Mouse (Mus musculus) intestine, embryonic 16.5 days (tissue): ENCODE data around the gene Arhgap45. TPM values are rescaled to one million over a fixed set of nuclear protein-coding genes. Genes with fewer than 3 reads are reported as not detected.

ENCODE experiments used
- ATAC-seq: fragments of 200-750 bp; cut with Nextera tagmentation; 2 replicates; pipeline ENCODE4 v1.8.0; 2017; ENCODE audit warnings: moderate TSS enrichment, moderate library complexity
- H3K27ac ChIP-seq: fragments of 300-500 bp; sonication (generic); 2 replicates; pipeline ENCODE4 v1.5.1; 2014; ENCODE audit warnings: mild to moderate bottlenecking, low read length
- H3K27me3 ChIP-seq: fragments of 300-500 bp; sonication (generic); replicated peaks from 2 replicates; pipeline ENCODE4 v1.6.1; 2014; ENCODE audit warnings: low read length, control low read depth, mixed read lengths; ENCODE audit not compliant: control insufficient read depth, insufficient read depth
- H3K36me3 ChIP-seq: fragments of 300-500 bp; sonication (generic); 2 replicates; pipeline ENCODE4 v1.6.1; 2014; ENCODE audit warnings: low read length, control low read depth; ENCODE audit not compliant: control insufficient read depth, insufficient read depth
- H3K4me1 ChIP-seq: fragments of 300-500 bp; sonication (generic); 2 replicates; pipeline ENCODE4 v1.6.1; 2014; ENCODE audit warnings: low read length, control low read depth, mixed read lengths; ENCODE audit not compliant: control insufficient read depth, insufficient read depth
- H3K4me2 ChIP-seq: fragments of 300-500 bp; sonication (generic); 2 replicates; pipeline ENCODE4 v1.6.1; 2014; ENCODE audit warnings: low read depth, low read length, control low read depth
- H3K4me3 ChIP-seq: fragments of 300-500 bp; sonication (generic); 2 replicates; pipeline ENCODE4 v1.5.1; 2014; ENCODE audit warnings: mild to moderate bottlenecking, low read length
- H3K9ac ChIP-seq: fragments of 300-500 bp; sonication (generic); 2 replicates; pipeline ENCODE4 v1.6.1; 2014; ENCODE audit warnings: low read depth, low read length
- H3K9me3 ChIP-seq: fragments of 300-500 bp; sonication (generic); 2 replicates; pipeline ENCODE4 v1.6.1; 2016; ENCODE audit warnings: low read length, control low read depth; ENCODE audit not compliant: control insufficient read depth
- WGBS: fragments of 180-500 bp; shearing (Covaris S2); extraction: QIAGEN DNeasy Blood & Tissue Kit; methylation state at CpG from one replicate; pipeline ENCODE4 v1.1.7; 2014; 5-methylcytosine and 5-hydroxymethylcytosine counted together
- polyA plus RNA-seq: library from polyadenylated mRNA; unstranded; fragments of >200 nt; fragmentation: Nextera tagmentation; extraction: Ambion mirVana; gene quantifications from 2 replicates; pipeline ENCODE4 v1.2.1, GENCODE M21; 2015

The Arhgap45 gene
- polyA plus RNA-seq, 1 experiment from 2014 or later: 7.3 TPM

DNA sequence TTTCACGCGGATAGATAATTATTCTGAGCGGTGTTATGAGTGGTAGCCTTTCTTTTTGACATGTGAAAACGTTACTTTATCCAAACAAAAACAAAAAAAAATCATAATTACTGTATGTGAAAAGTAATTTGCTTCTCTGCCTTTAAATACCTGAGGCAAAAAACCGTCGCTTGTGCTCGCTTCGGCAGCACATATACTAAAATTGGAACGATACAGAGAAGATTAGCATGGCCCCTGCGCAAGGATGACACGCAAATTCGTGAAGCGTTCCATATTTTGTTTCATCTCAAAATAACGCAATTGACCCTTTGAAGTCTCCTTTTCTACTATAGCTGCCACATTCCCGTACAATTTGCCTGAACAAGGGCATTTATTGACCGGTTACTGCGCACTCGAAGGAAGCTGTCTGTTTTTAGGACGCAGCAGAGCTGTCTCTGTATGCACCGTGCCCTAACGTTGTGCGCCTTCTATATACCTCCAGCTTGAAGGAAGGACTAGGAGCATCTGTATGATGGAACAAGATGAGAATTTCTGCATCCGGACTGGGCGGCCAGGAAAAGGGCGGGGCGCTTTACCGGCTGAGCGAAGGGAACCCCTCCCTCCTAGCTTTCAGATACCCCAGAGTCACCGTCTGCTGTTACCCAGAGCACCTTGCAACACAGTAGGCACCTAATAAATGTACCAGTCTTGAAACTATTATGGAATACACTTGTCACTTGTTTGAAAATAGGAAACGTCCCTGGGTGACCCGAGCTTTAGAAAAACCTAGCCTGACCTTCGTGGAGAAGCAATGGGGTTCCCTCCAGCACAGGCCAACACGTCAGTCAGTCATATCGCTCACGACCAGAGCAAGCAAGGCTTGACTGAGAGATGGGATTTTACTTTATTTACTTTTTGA lies 30.9 kb upstream of the Arhgap45 start:
- H3K27me3 ChIP-seq: no peaks in the 10 kb centered on the region
- peaks cover 53% of the 10 kb centered on the region for H3K4me1 ChIP-seq
- no peak for ATAC-seq
- H3K4me3 ChIP-seq: peak overlapping the region; percentile 86
- H3K27ac ChIP-seq: peak overlapping the region; percentile 96
- H3K9me3 ChIP-seq: no peaks in the 10 kb centered on the region
- H3K9ac ChIP-seq: peak overlapping the region; percentile 82
- H3K4me2 ChIP-seq: peak overlapping the region; percentile 78
- 1% methylated on average over 35 of the region's 35 CpGs for WGBS
- 0 out of 2 replicates have a peak, but pooled peaks cover 4% of the 10 kb centered on the region for H3K36me3 ChIP-seq

DNA sequence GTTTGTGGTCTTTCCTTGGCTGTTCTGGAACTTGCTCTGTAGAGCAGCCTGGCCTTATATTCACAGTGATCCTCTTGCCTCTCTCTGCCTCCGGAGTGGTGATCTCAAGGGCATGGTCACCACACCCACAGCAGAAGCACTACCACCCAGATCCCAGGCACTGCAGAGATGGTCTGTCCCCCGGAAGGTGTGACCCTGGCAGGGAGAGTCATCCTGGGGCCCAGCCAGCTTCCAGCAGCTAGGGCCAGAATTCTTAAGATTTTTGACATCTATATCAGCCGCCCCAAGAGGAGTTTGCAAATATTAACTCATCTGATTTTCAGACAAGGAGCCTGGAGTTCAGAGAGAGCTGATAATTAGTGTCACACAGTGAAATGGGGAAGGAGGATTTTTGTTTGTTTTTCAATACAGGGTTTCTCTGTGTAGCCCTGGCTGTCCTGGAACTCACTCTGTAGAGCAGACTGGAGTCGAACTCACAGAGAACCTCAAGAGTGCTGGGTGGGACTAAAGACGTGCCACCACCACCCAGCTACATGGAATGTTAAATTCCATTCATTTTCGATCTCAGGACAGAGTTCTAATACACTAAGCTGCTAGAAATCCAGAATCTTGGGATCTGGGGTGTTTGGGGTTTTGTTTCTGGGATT lies 30.1 kb upstream of the Arhgap45 start:
- H3K4me1 ChIP-seq: peaks cover 58% of the 10 kb centered on the region
- ATAC-seq: no peak
- no peaks in the 10 kb centered on the region for H3K27me3 ChIP-seq
- 0 out of 2 replicates have a peak, but pooled peaks cover 4% of the 10 kb centered on the region for H3K36me3 ChIP-seq
- WGBS: 20% methylated on average over 6 of the region's 6 CpGs
- peak overlapping the region; percentile 78 for H3K4me2 ChIP-seq
- peak overlapping the region; percentile 96 for H3K27ac ChIP-seq
- no peaks in the 10 kb centered on the region for H3K9me3 ChIP-seq
- H3K9ac ChIP-seq: peak overlapping the region; percentile 82
- H3K4me3 ChIP-seq: peak overlapping the region; percentile 86

DNA sequence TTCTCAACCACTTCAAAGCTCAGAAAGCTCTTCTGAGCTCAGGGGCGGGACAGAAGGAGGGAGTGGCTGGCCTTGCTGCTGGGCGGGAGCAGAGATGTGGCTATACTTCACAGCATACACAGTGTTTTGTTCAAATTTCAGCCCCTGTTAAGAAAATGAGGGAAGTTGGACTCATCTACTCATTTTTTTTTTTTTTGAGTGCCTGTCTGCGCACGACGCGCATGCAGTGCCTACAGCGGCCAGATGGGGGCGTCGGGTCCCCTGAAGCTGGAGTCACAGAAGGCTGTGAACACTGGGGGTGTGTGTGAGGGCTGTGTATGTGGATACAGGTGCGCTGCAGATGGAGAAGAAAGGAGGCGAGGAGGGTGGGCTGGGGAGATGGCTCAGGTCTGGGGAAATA lies 29.5 kb upstream of the Arhgap45 start:
- Histone ChIP-seq H3K4me3 (peak overlapping the region; percentile 16), H3K9ac (peak overlapping the region; percentile 82)
- no peak for ATAC-seq

DNA sequence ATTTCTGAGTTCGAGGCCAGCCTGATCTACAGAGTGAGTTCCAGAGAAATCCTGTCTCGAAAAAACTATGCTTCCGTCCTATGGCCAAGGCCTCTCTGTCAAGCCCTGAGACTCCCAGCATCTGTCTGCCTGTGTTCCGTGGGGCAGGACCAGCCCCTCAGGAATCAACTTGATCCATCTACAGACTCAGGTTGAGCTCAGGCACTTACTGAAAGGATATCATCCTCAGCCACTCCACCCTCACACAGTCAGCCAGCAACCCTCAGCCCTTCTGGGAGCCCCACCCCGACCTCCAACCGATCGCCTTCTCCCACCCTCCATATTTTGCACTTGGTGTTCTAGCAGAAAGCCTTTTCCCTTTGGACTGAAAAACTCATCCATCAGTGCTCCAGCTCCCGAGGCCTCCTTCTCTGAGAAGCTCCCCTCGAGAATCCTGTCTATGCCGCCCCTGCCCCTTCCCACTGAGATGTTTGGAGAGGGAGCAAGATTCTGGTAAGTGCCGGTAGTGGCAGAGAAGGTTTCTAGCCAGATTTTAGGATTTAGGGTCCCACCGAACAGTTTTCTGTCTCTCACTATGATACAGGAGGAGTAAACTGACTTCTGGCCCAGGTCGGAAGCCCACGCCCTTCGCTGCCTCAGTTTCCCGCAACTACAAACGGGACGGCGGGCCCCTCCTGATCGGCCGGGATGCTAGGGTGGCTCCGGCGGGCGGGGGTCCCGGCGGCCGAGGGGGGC lies 28.5 kb upstream of the Arhgap45 start:
- Histone ChIP-seq H3K9me3 (peaks cover 3% of the 10 kb centered on the region), H3K36me3 (peaks cover 7% of the 10 kb centered on the region), H3K9ac (peak overlapping the region; percentile 82), H3K4me1 (peaks cover 50% of the 10 kb centered on the region), H3K27ac (peak overlapping the region; percentile 96), H3K27me3 (no peaks in the 10 kb centered on the region), H3K4me3 (peak overlapping the region; percentile 77), H3K4me2 (peak overlapping the region; percentile 78)
- 14% methylated on average over 27 of the region's 27 CpGs for WGBS
- no peak for ATAC-seq

More for the DNA sequence above, 29.5 kb upstream of the Arhgap45 start:
- Histone ChIP-seq H3K9me3 (peaks cover 3% of the 10 kb centered on the region), H3K27me3 (no peaks in the 10 kb centered on the region), H3K4me2 (peak overlapping the region; percentile 78), H3K27ac (peak overlapping the region; percentile 96), H3K36me3 (peaks cover under 1% of the 10 kb centered on the region; the same call in 1 of the 2 replicates), H3K4me1 (peaks cover 58% of the 10 kb centered on the region)
- 3% methylated on average over 11 of the region's 11 CpGs for WGBS

DNA sequence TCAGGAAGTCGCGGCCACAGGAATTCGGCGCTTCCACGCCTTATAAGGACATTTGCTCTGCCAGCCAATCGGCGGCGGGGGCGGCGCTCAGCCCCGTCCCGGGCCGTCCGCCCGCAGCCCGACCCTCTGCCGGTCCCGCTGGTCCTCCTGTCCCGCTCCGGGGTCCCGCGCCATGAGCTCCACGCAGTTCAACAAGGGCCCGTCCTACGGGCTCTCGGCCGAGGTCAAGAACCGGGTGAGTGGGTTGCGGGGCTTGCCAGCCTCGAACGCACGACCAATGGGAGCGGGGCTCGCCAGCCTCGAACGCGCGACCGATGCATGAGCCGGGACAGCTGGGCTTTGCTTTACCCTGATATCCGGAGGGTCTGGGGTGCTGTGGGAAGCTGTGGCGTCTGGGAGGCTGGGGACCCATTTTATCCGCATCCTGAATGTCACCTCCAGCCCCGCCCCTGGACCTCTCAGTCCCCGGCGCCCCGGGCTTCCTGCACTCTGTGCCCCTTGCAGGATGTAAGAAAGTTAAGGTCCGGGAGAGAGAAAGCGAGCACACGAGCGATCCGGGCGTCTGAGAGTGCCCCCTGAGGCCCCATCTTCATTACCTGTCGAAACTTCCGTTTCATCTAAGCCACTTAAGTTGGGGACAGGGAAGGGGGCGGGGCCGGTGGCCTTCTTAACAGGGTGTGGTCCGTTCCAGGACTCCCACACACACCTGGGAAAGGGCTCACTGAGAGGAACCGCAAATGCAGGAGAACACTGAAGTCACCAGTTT lies 27.8 kb upstream of the Arhgap45 start, which contains the start of gene Cnn2:
Cnn2 (plus strand) TSS at position 79 of the 766 bp plus-strand sequence.
- ATAC-seq: peak; percentile 10; the same call in 1 of the 2 replicates
- Histone ChIP-seq H3K27me3 (no peaks in the 10 kb centered on the region), H3K4me3 (peak within 1 kb of the TSS; percentile 77), H3K36me3 (peaks cover 8% of the 10 kb centered on the region), H3K4me2 (peak within 1 kb of the TSS; percentile 78), H3K4me1 (peaks cover 44% of the 10 kb centered on the region), H3K9ac (peak within 1 kb of the TSS; percentile 82), H3K27ac (peak within 1 kb of the TSS; percentile 96), H3K9me3 (peaks cover 3% of the 10 kb centered on the region)
- WGBS: under 1% methylated on average over 59 of the region's 59 CpGs

DNA sequence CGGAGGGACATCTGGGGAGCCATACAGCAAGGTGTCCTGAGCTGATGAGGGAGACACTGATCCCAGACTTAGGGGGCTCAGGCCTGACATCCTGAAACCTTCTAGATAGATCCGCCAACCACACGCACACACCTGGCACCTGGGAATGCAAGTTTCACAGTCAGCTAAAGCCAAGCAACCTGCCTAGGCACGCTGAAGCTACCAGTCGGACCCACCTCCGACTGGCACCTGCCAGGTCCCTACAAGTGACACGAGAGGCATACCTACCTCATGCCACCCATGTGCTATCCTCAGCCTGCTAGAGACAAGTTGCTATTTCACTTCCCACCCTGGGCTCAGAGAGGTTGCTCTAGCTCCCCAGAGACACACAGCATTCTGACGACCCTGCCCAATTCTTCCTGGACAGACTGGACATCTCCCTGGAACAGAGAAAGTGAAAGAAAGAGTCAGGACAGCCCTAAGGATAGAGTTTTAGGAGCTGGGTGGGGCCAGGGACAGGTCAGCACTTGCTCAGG lies 27.1 kb upstream of the Arhgap45 start:
- no peaks in the 10 kb centered on the region for H3K27me3 ChIP-seq
- H3K27ac ChIP-seq: peak overlapping the region; percentile 96
- H3K4me2 ChIP-seq: peak overlapping the region; percentile 78
- ATAC-seq: no peak
- H3K9ac ChIP-seq: peak overlapping the region; percentile 82
- H3K4me1 ChIP-seq: peaks cover 44% of the 10 kb centered on the region
- H3K4me3 ChIP-seq: peak overlapping the region; percentile 77
- peaks cover 9% of the 10 kb centered on the region for H3K36me3 ChIP-seq
- peaks cover 3% of the 10 kb centered on the region for H3K9me3 ChIP-seq
- 29% methylated on average over 8 of the region's 8 CpGs for WGBS

DNA sequence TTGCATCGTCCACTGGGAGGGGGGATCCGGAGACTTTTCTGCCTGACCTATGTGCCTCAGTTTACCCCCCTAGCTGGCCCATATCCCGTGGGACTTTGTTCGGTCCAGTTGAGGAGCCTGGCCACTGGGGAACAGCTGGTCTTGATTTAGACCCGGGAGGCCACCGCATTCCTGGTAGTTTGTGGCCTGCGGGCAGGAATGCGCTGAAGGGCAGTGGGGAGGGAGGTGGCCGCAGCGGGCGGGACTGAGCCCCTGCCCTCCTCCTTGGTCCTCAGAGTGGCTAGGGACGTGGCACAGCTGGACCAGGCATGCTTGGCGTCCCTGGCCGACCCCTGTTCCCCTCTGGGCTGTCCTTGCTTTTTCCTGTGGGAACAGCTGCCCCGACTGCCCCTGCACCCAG lies 26.6 kb upstream of the Arhgap45 start:
- peak overlapping the region; percentile 96 for H3K27ac ChIP-seq
- no peak for ATAC-seq
- H3K36me3 ChIP-seq: peaks cover 9% of the 10 kb centered on the region
- H3K9me3 ChIP-seq: peaks cover 3% of the 10 kb centered on the region
- H3K9ac ChIP-seq: peak overlapping the region; percentile 82
- H3K4me3 ChIP-seq: peak overlapping the region; percentile 77
- 34% methylated on average over 15 of the region's 15 CpGs for WGBS
- H3K4me1 ChIP-seq: peaks cover 44% of the 10 kb centered on the region
- no peaks in the 10 kb centered on the region for H3K27me3 ChIP-seq
- H3K4me2 ChIP-seq: peak overlapping the region; percentile 78

DNA sequence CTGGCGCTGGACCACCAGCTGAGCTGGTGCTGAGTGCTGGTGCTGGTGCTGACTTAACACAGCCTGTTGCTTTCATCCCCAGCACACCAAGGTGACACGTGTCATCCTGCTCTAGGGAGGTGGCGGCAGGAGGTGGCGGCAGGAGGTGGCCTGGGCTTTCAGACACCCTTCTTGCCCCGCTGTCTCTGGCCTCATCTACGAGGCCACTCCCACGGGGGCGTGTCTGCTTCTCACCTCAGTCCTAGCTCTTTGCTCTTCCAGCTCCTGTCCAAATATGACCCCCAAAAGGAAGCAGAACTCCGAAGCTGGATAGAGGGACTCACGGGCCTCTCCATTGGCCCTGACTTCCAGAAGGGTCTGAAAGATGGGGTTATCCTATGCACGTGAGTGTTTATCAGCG lies 25.4 kb upstream of the Arhgap45 start:
- H3K4me3 ChIP-seq: peak overlapping the region; percentile 26; the same call in 1 of the 2 replicates
- WGBS: 73% methylated on average over 12 of the region's 12 CpGs
- H3K4me1 ChIP-seq: peaks cover 41% of the 10 kb centered on the region

More for the DNA sequence above, 25.4 kb upstream of the Arhgap45 start:
- H3K27ac ChIP-seq: no peak overlapping the region
- H3K9ac ChIP-seq: no peak overlapping the region
- peak overlapping the region; percentile 26; the same call in 1 of the 2 replicates for H3K4me2 ChIP-seq
- H3K36me3 ChIP-seq: peaks cover 9% of the 10 kb centered on the region
- no peak for ATAC-seq
- H3K9me3 ChIP-seq: peaks cover 3% of the 10 kb centered on the region
- no peaks in the 10 kb centered on the region for H3K27me3 ChIP-seq
